Mouse (Mus musculus): ENCODE results near the gene Fkbp5.
"Not testable (repeated sequence)": the region's sequence is repeated elsewhere in the genome, so short reads cannot be mapped to it uniquely, and the experiment has no call there.

The Fkbp5 gene

DNA sequence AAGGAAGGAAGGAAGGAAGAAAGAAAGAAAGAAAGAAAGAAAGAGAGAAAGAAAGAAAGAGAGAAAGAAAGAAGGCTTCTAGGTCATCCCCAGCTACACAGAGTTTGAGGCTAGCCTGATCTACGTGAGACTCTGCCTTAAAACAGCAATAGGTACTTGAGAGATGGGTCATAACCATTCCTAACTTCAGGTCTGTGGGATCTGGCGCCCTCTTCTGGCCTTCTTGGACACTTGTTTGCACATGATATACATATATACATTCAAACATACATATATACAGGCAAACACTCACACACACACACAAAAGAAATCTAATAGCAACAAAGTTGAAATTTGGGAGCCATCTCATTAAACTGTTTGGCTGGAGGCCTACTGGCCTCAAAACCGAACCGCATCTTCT lies 133.0 kb downstream of the Fkbp5 start:
- in situ Hi-C loops (cut with MseI, MboI) = no loop called here

DNA sequence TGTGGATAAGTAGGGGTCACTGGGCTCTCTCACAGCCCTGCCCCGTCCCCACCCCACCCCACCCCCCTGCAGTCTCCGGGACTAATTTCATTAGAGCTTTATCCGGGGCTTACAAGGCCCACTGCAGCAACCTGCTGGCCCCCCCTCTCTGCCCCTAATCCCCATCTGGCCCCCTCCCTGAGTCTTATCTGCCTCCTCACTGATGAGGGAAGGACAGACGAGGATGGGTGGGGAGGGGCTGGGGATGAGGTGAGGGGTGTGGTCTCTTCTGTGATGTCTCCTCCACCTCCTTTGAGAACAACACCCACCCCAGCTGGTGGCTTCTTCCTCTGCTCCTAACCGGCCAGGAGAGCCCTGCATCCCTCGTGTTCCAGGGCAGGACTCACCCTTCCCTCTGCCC lies 137.1 kb downstream of the Fkbp5 start:
- in situ Hi-C loops (cut with MseI, MboI) = no loop called here

DNA sequence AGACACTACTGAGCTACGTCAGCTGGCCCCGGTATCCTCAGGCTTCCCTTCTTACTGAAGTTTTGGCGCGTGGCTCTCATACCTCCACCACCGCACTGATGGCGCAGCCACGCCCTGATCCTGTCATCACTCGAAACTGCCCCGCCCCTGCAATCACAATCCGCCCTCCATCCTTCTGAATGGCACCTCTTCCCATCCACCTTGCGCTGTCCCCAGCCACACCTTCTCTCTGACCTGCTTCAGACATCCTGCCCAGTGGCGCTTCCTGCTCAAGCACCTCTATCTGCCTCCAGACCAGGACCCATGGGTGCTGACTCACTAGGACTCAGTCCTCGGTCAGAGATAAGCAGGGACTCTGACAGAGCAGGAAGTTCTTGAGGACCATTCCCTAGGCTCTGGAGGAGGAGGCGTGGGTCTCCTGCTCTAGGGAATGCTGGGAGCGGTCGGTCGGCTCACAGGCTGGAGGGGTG lies 141.7 kb downstream of the Fkbp5 start:
- in situ Hi-C loops (cut with MseI, MboI) = no loop called here

DNA sequence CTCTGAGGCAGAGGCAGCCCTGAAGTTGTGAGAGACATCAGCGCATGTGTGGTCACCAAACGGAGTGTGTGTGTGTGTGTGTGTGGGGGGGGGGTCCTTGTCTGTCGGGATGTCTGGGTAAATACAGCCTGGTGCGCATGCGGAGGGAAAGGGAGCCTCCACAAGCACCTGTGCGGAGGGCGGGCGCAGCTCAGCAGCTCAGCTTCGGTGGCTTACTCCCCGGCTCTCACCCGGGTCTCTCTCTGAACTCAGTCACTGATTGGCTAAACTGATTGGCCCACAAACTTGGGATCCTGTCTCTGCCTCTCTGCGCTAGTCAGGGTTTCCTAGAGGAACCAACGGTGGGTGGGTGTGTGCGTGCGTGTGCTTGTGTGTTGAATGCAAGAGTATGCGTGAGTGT lies 142.8 kb downstream of the Fkbp5 start:
- in situ Hi-C loops (cut with MseI, MboI) = no loop called here

DNA sequence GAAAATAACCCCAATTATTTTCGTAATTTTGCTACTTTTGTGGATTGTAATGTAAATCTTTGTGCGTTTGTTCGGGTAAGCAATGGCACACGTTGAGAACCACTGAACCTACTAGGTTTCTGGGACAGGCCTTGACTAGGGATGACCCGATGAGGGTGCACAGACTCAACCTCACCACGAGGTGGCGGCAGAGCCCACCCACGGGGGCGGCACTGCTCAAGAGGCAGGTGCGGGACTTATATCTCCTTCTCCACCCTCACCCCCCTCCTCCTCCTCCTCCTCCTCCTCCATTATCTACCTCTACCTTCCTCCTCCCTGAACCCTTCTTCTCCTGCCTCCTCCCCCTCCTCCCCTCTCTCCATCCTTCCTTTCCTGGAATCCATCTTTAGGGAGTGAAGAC lies 143.5 kb downstream of the Fkbp5 start:
- in situ Hi-C loops (cut with MseI, MboI) = no loop called here

DNA sequence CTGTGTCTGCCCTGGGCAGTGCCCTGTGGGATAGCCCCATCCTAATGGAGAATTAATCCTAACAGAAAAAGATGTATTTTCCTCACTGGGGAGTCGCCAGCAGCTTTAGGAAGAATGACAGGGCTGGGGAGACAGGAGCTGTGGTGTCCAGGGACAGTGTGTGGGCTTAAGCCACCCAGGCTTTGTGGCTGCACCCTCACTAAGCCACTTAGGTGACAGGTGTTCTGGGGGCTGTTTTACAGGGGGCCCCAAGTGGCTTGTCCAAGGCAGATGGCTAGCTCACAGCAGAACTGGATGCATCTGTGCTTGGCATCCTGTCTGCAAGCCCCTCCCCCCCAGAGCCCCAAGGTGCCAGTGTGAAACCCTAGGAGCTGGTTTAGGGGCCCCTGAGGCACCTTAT lies 145.4 kb downstream of the Fkbp5 start:
- in situ Hi-C loops (cut with MseI, MboI) = no loop called here

DNA sequence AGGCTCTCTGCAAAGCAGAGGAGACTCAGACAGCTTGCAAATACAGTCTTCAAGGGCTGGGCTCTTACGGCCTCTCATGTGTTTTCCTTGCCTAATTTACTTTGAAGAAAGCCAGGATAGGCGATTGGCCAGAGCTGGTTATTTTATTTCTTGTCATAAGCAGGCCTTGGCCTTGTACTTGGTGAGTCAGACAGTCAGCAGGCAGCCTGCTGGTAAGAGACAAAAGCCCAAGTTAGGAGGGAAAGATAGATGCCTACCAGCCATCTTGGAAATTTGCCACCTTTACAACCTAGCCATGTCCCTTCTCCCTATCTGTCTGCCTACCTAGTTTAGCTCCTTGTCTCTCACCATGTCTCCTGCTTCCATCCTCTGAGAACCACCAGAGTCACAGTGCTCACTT lies 146.0 kb downstream of the Fkbp5 start:
- in situ Hi-C loops (cut with MseI, MboI) = no loop called here

DNA sequence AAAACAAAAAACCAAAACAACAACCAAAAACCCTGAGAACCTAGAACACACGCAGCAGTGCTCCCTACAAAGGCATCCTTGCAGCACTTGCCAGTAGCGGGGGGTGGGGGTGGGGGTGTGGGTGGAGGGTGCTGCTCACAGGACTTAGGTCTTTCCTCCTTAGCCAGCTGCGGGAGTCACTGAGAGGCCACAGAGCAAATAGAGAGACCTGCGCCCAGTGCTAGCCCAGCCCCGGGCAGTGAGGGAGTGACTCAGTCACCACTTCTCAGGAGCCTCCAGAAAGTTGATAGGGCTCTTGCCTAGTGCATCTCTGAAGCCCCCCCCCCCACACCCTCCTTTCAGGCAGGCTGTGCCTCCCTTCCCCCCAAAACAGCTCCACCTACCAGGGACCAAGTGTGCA lies 148.3 kb downstream of the Fkbp5 start:
- in situ Hi-C loops (cut with MseI, MboI) = no loop called here

DNA sequence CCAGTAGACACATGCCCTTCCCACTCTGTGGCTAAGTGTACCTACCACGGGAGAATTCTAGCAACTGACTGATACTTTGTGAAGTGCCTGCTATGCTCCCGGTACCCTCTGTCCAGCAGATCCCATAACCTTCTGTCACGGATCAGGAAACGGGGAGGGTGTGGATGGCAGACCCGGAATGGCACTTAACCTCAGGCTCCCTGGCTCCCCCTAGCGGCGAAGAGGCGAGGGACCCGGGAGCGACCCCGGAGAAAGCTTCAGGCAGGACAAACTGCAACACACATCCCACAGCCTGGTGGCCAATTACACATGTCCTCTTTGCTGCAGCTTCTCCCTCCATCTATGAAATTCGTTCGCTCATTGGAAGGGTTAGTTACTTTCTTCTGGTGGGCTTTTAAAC lies 148.9 kb downstream of the Fkbp5 start:
- in situ Hi-C loops (cut with MseI, MboI) = no loop called here

DNA sequence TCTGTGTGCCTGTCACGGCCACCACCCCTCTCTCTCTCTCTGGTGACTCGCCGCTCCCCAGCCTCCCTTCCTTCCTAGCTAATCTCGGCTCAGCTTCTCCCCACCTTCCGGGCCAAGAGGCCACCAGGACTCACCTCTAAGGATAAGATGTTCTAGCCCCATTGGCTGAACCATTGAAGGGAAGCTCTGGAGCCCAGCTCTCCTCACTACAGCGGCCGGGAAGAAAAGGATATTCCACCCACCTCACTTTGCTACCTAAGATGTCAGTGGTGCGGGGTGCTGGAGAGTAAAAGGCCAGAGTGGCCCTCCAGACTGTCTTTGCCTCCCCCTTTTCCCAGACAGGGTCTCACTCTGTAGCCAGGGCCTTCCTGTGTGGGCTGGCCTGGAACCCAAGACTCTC lies 152.2 kb downstream of the Fkbp5 start, which contains the start of gene Tulp1:
Tulp1 (minus strand) TSS at position 101 of the 400 bp plus-strand sequence.
- in situ Hi-C loops (cut with MseI, MboI) = no loop called here

DNA sequence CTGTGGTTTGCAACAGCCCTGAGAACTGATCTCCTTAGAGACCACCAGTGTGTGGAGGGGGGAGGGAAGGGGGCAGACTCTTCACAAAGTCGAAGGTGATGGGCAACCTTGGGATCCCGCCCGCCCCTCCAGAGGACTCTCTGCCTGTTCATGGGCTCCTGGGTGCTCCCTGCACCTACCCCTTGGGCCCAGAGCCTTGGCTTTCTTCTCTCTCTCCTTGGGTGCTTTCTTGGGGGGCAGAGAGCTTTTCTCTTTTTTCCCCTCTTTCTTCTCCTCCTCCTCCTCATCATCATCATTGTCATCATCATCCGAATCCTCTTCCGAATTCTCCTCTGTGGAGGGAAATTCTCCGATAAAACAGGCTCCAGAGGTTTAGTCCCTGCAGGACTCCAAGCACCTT lies 153.8 kb downstream of the Fkbp5 start:
- in situ Hi-C loops (cut with MseI, MboI) = no loop called here

DNA sequence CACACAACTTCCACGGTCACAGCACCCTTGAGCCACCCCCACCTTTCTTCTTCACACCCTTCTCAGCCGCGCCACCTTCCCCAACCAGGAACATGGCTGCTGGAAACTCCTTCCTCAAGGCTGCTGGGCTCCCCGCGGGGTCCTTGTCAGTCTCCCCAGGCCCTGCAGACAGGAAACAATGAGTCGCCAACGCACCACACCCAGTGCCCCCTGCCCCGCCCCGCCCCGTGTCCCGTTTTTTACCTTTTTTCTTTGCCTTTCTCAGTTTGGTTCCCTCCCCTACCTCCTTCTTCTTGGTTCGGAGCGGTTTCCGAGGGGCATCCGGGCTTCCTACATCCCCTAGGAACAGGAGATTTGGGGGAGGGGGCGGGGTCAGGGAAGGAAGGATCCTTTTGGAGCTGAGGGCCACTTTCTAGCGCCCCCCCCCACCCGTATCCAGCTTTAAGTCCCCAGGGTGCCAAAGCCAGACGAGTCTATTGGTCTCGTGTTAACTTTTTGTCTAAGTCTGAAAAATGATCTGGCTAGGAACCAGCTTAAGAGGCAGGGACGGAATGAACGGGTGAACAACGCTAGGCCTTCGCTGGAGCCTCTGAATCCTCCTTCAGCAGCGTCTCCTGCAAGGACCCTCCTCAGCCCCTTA lies 154.6 kb downstream of the Fkbp5 start:
- in situ Hi-C loops (cut with MseI, MboI) = no loop called here

DNA sequence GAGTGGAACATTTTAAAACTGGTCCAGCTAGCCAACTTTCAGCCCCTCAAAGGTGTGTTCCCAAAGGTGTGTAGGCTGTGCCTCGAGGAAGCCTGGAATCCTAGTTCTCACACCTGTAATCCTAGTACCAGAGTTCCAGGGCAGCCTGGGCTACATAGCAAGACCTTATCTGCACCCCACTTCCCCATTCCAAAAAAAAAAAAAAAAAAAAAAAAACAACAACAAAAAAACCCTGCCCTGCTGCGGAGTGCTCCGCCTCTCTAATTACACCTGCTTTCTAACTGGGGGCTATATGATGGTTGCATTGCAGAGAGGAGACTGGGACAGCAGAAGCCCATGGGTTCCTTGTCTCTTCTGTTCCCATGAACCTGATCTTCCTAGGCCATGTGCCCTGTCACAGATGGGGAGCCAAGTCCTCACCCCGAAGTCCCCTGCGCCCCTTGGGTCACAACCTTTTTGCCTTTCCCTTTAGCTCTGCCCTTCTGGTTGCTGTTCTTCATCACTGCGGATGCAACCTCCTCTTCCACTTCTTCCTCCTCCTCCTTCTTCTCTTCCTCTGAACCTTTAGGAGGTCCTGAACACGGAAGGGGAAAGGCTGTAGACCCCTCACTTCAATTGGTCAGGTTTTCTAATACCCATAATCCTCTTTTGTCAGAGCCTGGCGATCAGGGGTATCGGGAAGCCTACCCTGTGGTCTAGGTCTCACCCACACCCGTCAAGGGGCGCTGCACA lies 155.2 kb downstream of the Fkbp5 start:
- in situ Hi-C loops (cut with MseI, MboI) = no loop called here

DNA sequence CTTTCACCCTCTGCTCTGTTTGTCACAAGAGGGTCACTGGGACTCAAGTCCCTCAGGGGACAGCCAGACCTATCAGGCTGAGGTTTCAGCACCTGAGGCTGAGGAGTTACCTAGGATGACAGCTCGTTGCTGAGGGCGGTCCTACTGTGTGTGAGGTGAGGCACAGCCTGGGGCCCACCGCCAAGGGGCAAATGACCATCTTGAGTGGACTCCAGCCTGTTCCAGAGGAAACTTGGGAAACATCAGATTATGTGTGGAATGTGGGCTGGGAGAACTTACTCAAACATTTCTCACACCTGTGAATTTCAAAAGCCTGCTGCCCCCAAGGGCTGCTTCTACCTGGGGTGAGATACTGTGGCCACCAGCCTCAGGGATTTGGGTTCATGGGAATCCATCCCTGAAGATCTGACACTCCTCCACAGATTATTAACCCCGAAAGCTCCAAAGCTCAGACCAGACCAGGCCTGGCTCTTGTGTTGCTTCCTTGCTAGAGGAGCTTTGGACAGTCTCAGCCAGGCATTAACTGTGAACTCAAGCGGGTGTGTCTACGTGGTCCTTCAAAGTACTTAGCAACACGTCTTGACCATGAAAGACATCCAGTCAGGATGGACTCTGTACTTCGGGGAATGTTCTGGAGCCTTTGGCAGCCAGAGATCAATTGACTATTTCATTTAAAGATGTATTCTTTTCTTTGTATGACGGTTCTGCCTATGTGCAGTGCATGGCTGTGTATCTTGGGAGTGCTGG lies 156.6 kb downstream of the Fkbp5 start:
- in situ Hi-C loops (cut with MseI, MboI) = no loop called here

DNA sequence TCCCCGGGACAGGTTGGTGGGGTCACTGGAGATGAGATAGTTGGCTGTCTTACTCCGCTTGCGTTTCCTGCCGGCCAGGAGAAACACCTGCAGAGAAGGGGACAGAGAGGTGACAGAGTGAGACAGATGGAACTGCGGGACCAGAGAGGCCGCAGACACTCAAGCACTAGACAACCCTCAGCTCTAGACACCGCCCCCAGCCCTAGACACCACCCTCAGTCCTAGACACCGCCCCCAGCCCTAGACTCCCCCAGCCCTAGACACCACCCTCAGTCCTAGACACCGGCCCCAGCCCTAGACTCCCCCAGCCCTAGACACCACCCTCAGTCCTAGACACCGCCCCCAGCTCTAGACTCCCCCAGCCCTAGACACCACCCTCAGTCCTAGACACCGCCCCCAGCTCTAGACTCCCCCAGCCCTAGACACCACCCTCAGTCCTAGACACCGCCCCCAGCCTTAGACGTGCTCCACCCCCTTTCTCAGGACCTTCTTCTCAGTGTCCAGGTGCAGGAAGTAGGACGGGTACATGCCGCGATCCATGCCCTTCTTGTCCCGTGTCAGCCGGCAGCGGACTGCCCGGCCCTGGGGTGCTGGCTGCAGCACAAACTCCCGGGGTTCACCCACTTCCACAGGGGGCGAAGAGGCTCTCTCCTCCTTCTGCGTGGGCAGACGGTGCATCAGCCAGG lies 158.6 kb downstream of the Fkbp5 start:
- in situ Hi-C loops (cut with MseI, MboI) = not testable (repeated sequence)

DNA sequence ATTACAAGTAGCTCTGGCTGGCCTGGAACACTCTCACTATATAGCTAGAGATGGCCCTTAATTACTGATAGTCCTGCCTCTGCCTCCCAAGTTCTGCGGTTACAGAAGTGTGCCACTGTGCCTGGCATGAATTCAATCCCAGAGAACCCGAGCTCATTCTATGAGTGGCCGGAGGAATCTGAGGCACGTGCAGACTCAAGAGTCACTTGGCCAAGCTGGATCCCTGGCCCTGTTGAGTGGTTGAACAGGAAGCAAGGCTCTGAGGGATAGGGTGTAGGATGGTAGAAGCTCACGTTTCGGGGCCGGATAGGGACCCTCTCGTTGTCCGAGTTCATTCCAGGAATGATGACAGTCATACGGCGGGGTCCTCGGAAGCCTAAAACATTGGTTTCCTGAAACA lies 161.5 kb downstream of the Fkbp5 start:
- in situ Hi-C loops (cut with MseI, MboI) = no loop called here

DNA sequence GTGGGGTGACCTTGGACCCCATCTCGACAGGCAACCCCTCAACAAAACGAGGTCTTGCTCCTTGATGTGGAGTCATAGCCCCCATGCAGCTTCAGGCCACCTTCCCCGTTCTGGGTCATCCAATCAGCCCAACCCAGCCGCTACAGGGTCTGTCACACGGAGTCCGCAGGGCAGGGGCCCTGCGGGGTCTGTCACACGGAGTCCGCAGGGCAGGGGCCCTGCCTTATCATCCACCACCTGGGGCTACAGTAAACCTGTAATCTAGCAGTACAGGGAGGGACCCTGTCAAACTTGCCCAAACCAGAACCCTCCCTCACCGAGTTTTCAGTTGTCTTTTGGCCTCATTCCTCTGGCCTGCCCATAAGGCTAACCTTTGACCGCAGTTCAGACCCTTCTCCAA lies 165.3 kb downstream of the Fkbp5 start:
- in situ Hi-C loops (cut with MseI, MboI) = no loop called here

DNA sequence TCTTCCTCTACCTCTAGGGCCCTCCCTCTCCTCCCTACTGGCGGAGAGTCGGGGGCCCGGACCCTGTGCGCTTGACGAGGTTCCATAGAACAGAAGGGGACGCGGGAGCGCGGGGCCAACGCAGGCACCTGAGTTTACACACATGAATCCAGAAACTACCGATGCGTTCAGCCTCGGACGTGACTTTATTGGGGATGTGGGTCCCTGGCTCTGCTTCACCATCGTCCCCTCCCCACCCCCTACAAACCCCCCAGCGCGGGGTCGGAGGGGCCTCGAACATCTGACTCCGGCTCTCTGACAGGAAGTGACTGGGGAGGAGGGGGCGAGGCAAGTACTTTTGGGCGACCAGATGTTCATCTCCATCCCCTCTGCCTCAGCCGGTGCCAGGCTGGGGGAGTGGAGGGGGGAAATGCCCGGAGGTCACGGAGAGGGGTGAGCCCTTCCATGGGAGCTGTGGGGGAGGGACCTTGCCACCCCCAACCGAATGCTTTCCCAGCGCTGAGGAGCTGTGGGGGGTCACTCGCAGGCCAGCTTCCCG lies 165.9 kb downstream of the Fkbp5 start:
- in situ Hi-C loops (cut with MseI, MboI) = no loop called here

DNA sequence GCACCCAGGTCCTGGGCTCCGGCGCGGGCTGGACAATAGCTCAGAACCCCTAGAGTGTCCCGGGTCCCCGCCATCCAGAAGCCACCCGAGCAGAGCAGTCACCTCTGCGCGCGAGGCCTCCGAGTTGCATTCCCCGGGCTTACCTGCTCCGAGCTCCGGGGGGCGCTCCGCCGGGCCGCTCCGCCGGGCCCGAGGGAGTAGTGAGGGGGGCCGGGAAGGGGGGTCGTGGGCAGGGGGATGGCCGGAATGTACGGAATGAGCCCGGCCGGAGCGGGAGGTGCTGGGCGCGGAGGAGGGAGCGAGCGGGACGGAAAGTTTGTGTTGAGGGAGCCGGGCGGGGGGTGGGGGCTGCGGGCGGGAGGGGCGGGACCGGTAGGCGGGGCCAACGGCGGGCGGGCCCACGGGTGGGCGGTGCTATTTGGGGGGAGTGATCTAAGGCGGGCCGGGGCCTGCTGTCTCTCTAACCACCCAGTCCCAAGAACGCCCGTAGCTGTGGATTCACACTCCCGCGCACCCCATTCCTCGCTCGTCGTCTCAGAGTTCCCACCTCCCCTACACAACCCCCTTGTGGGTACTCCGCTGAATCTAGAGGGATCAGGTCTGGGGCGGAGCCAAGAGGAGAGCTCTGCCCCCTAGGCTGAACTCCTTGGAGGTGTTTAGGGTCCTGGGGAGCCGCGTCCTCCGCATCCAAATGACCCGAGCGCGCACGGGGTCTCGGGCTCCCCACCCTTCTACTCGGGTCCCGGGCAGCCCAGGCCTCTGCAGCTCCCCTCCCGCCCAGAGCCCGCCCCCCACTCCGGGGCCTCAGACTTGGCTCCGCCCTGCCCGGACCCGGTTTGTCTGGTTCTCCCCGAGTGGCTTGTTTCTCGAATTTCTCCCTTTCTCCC lies 166.6 kb downstream of the Fkbp5 start, which contains the start of gene Tead3:
Tead3 (minus strand) TSS at position 352 of the 887 bp plus-strand sequence.
- in situ Hi-C loops (cut with MseI, MboI) = no loop called here

DNA sequence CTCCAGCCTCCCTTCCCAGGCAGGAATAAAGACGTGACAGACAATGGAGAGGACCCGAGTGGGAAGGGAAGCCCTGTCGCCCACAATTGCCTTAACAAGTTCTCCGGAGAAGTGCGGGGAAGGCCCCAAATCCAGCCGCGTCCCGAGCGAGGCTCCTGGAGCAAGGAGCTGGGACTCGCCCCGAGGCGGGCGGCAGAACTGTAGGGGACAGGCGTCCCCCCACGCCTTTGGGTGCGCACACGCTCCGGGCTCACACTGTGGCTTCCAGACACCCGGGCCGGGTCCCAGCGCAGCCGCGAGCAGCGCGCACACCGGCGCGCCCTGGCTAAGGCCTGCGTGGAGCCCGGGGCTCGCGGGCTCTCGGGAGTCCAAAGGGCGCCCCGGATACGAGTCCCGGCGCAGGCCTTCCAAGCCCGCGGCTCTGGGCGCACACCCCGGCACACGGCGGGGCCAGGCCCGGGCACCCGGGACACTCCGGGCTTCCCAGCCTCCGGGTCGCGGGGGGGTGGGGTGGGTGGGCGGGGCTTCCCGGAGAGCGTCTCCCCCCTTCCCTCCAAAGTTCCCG lies 167.3 kb downstream of the Fkbp5 start:
- in situ Hi-C loops (cut with MseI, MboI) = no loop called here

All from mouse trophoblast stem cell (cell line).